Mouse (Mus musculus) C2C12 (cell line): Measurements from ENCODE around the gene Krt72. TPM values are rescaled to one million over a fixed set of nuclear protein-coding genes. Genes with fewer than 3 reads are reported as not detected.

Source experiments
- H3K27me3 ChIP-seq: one replicate; pipeline ENCODE4 v1.6.1; 2011; ENCODE audit not compliant: control insufficient read depth, insufficient read depth, insufficient read length
- H3K36me3 ChIP-seq: one replicate; pipeline ENCODE4 v1.6.1; 2011; ENCODE audit not compliant: control insufficient read depth, insufficient read depth
- H3K4me3 ChIP-seq: one replicate; pipeline ENCODE4 v1.5.1; 2011; ENCODE audit warnings: mild to moderate bottlenecking, control low read depth; ENCODE audit not compliant: poor library complexity, insufficient read depth, severe bottlenecking
- H3K79me2 ChIP-seq: one replicate; pipeline ENCODE4 v1.6.1; 2011; ENCODE audit not compliant: control insufficient read depth, insufficient read depth
- H3K79me3 ChIP-seq: one replicate; pipeline ENCODE4 v1.6.1; 2011; ENCODE audit warnings: low read depth, control low read depth
- H3ac ChIP-seq: one replicate; pipeline ENCODE3; 2011; ENCODE audit warnings: low read depth; ENCODE audit not compliant: control insufficient read depth, insufficient read length
- CEBPB ChIP-seq: IDR thresholded peaks from one replicate; pipeline ENCODE4 v1.6.1; 2011; ENCODE audit warnings: low read depth, mild to moderate bottlenecking, control low read depth, moderate library complexity
- CTCF ChIP-seq: IDR thresholded peaks from one replicate; pipeline ENCODE4 v1.5.1; 2011; ENCODE audit not compliant: control insufficient read depth, insufficient read depth, insufficient read length
- FOSL1 ChIP-seq: IDR thresholded peaks from one replicate; pipeline ENCODE4 v1.8.0; 2011; ENCODE audit warnings: mild to moderate bottlenecking, low read length; ENCODE audit not compliant: poor library complexity, insufficient read depth, severe bottlenecking
- MAX ChIP-seq: IDR thresholded peaks from one replicate; pipeline ENCODE4 v1.6.1; 2011; ENCODE audit warnings: mild to moderate bottlenecking, control low read depth
- MYOD1 ChIP-seq: IDR thresholded peaks from one replicate; pipeline ENCODE4 v1.6.1; 2011; ENCODE audit warnings: low read depth; ENCODE audit not compliant: control insufficient read depth, insufficient read length
- MYOG ChIP-seq: IDR thresholded peaks from one replicate; pipeline ENCODE4 v1.6.1; 2011; ENCODE audit not compliant: control insufficient read depth, insufficient read length; ENCODE audit errors: extremely low read depth
- USF1 ChIP-seq: IDR thresholded peaks from one replicate; pipeline ENCODE4 v1.6.1; 2011; ENCODE audit warnings: low read depth, mild to moderate bottlenecking, control low read depth, moderate library complexity
- polyA plus RNA-seq: library from polyadenylated mRNA; unstranded; fragments of >200 nt; fragmentation: generic; extraction: Trizol; gene quantifications from one replicate; pipeline ENCODE4 v1.2.1, GENCODE M21; 2012; ENCODE audit warnings: missing spikeins

The Krt72 gene
- polyA plus RNA-seq, 1 experiment = not detected

DNA sequence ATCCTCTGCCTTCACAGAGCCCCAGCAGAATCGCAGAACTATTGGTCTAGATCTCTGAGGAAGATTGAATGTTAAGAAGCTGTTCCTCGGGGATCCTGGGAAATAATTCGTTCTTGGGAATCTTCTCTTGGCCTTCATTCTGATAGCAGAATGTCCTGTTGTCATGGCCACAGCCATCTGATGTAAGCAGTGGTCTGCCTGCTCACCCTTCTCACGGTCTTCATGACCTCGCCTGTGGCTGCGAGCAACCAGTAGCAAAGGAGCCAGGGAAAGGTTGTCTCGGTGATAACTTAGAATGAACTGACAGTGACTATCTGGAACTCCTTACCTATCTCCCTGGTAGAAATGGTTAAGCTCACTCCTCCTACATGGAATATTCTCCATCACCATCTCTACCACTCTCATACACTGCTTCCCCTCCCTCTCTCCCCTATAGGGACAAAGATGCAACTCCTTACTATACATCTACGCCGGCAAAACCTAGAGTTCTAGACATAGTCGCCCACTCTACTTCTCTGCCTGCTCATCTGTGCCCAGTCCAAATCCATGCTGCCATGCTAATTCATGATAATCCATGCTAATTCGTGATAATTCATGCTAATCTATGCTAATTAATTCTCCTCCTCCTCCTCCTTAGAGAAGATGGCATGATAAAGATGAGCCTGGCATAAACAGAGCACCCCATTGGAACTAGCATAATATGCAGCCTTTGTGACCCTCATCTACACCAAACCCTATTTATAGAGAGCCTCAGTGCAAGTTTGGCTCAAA, 17.0 kb upstream of the Krt72 start:
- Histone ChIP-seq H3K79me2 (no peaks in the 10 kb centered on the region), H3K4me3 (no peak overlapping the region), H3ac (no peak overlapping the region), H3K79me3 (no peaks in the 10 kb centered on the region), H3K36me3 (no peaks in the 10 kb centered on the region), H3K27me3 (peaks cover 59% of the 10 kb centered on the region)
- TF ChIP-seq USF1 (no peak), MAX (no peak), CEBPB (no peak), FOSL1 (no peak), MYOG (no peak), CTCF (no peak), MYOD1 (no peak)

DNA sequence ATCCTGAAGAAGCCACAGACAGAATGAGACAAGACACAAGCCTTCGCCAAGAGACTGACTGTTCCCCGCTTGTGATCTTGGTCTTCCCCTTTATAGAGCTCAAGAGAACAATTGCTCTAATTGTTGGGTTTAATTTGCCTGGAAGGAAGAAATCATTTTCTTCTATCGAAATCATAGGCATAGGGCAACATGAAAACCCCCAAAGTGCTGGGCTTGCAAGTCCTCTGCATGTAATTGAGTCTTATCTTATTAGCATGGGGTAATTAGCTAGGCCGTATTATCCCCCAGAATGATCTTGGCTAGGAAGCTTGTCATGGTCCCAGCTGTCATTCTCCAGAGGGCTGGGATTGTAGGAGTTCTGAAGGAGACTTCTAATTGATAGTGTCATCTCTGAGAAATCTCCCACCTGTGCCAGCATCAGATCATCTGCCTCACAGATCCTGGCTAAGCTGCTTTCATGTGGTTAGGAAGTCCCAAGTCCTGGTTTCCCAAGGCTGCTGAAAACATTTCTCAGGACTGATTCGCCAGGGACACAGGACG, 16.1 kb upstream of the Krt72 start, which contains the start of gene Krt73:
Gene Krt73 (minus strand): TSS at position 51 of the 540 bp plus-strand sequence.
- Histone ChIP-seq H3K27me3 (peaks cover 65% of the 10 kb centered on the region), H3ac (no peak within 1 kb of the TSS)
- no peak for TF ChIP-seq MYOG

DNA sequence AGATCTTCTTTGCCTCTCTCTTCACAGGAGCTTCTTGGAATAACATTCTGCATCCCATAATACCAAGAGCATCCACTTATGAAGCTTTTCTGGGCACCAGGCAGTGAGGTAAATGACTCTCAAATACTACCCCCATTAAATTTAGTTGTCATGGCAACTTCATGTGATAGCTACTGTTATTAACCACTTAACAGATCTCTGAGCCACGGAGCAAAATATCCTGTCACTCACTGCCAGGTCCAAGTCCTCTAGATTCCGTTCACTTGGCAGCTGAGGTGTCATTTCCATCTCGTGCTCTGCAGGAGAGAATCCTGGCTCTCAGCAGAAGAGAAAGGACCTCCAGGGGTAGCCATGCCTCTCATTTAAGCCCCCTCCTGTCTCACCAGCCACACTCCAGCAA, 4.6 kb upstream of the Krt72 start:
- Histone ChIP-seq H3K27me3 (peaks cover 54% of the 10 kb centered on the region), H3K79me3 (no peaks in the 10 kb centered on the region), H3K36me3 (no peaks in the 10 kb centered on the region)

More for the DNA sequence above, 16.1 kb upstream of the Krt72 start, which contains the start of gene Krt73:
- no peaks in the 10 kb centered on the region for H3K79me2 ChIP-seq
- no peaks in the 10 kb centered on the region for H3K36me3 ChIP-seq
- no peaks in the 10 kb centered on the region for H3K79me3 ChIP-seq
- H3K4me3 ChIP-seq = no peak within 1 kb of the TSS

DNA sequence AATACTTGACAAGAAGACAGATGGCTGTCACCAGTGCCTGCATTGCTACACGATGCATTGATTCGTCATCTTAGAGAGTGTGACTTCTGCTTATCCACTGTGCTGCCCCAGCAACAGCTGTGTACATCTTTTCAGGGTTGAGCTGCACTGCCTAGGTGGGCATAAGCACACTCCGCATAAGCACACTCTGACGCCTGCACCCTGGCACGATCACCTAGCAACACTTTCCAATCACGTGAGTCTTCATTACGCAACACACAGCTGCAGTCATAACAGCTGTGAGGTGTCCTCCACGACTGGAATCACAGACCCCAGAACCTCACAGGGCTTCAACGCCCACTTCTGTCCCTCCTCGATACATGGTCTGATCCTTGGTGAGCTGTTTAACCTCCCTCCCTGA, 12.8 kb downstream of the Krt72 start:
- Histone ChIP-seq H3K36me3 (no peaks in the 10 kb centered on the region), H3K79me3 (no peaks in the 10 kb centered on the region)

More for the DNA sequence above, 4.6 kb upstream of the Krt72 start:
- no peak for TF ChIP-seq MYOG
- TF ChIP-seq CEBPB = no peak
- TF ChIP-seq MYOD1 = no peak
- no peak for TF ChIP-seq MAX
- no peak for TF ChIP-seq FOSL1
- TF ChIP-seq CTCF = no peak
- no peak for TF ChIP-seq USF1
- H3K79me2 ChIP-seq = no peaks in the 10 kb centered on the region
- H3K4me3 ChIP-seq = no peak overlapping the region
- H3ac ChIP-seq = no peak overlapping the region

DNA sequence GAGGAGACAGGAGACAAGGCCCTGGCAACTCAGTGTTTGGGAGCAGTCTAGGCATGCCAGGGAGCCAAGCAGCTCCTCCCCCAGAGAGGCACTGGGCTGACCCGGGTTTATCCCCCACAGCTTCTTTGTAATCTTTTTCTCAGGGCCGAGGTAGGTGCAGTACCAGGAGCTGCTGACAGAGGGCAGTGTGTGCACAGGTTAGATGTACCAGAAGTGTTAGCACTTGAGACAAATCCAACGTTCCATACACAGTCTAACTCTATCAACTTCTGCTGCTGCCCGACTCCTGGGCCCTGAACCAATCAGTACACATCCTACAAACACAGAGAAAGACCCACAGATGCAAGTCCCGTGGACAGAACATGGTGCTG, 13.6 kb downstream of the Krt72 start:
- no peaks in the 10 kb centered on the region for H3K36me3 ChIP-seq
- H3K79me3 ChIP-seq = no peaks in the 10 kb centered on the region
- H3ac ChIP-seq = no peak overlapping the region
- TF ChIP-seq CTCF (peak; percentile 83), MYOG (no peak)
- H3K79me2 ChIP-seq = no peaks in the 10 kb centered on the region
- H3K4me3 ChIP-seq = no peak overlapping the region
- peaks cover 38% of the 10 kb centered on the region for H3K27me3 ChIP-seq

More for the DNA sequence above, 12.8 kb downstream of the Krt72 start:
- Histone ChIP-seq H3K79me2 (no peaks in the 10 kb centered on the region), H3K4me3 (no peak overlapping the region), H3ac (no peak overlapping the region), H3K27me3 (peaks cover 45% of the 10 kb centered on the region)
- no peak for TF ChIP-seq MAX
- no peak for TF ChIP-seq CEBPB
- TF ChIP-seq FOSL1 = no peak
- no peak for TF ChIP-seq CTCF
- no peak for TF ChIP-seq USF1
- TF ChIP-seq MYOD1 = no peak
- TF ChIP-seq MYOG = no peak

DNA sequence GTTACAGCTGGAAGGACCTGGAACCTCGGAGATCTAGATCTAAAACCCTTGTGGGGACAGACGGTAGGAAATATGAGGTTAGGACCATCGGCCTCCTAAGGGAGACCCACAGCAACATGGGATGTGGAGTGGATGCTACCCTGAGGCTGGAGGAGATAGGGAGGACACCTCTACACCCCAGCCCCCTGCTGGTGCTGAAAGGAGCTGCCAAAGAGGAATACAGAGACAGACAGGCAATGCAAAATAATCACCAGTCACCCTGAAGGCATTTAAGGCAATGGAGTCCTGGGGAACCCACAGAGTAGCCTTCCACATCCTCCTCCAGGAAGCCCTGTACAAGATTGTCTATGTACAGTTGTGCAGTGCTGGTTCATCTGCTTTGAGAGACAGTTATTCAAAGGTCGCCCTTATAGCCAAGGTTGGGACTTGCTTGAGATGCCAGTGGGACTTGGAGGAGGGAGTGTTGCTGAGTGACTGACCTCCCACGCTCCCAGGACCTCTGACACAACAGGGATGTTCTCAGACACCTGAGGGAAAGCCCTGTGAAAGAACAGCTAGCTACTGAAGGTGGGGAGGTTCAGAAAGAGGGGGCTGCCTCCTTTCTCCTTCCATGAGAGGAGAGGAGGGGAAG, 14.1 kb downstream of the Krt72 start:
- no peak overlapping the region for H3ac ChIP-seq
- no peak overlapping the region for H3K4me3 ChIP-seq
- no peaks in the 10 kb centered on the region for H3K36me3 ChIP-seq
- no peaks in the 10 kb centered on the region for H3K79me2 ChIP-seq
- no peaks in the 10 kb centered on the region for H3K79me3 ChIP-seq
- peaks cover 38% of the 10 kb centered on the region for H3K27me3 ChIP-seq
- TF ChIP-seq CEBPB (no peak), CTCF (peak; percentile 17)
